Mouse (Mus musculus) lung, embryonic 14.5 days (tissue): ENCODE measurements around the gene Hsf2bp. TPM values are rescaled to one million over a fixed set of nuclear protein-coding genes. Genes with fewer than 3 reads are reported as not detected.
A peak's percentile ranks its signal among the peaks of the same experiment; 100 is the strongest.

Source experiments
- ATAC-seq: fragments of 200-750 bp; cut with Nextera tagmentation; 2 replicates; pipeline ENCODE4 v1.8.0; 2017; ENCODE audit warnings: mild to moderate bottlenecking, moderate TSS enrichment, moderate library complexity; ENCODE audit not compliant: insufficient read depth
- DNase-seq: peaks from one replicate; pipeline ENCODE4 v3.0.0-alpha.2; 2015
- H3K27ac ChIP-seq: fragments of 300-500 bp; sonication (generic); 2 replicates; pipeline ENCODE4 v1.5.1; 2014; ENCODE audit warnings: low read depth, mild to moderate bottlenecking, moderate library complexity
- H3K27me3 ChIP-seq: fragments of 300-500 bp; sonication (generic); 2 replicates; pipeline ENCODE4 v1.6.1; 2014; ENCODE audit warnings: low read length, control low read depth; ENCODE audit not compliant: insufficient read depth
- H3K36me3 ChIP-seq: fragments of 300-500 bp; sonication (generic); 2 replicates; pipeline ENCODE4 v1.6.1; 2014; ENCODE audit warnings: control low read depth; ENCODE audit not compliant: insufficient read depth
- H3K4me1 ChIP-seq: fragments of 300-500 bp; sonication (generic); 2 replicates; pipeline ENCODE4 v1.6.1; 2014; ENCODE audit warnings: antibody characterized with exemption, control low read depth; ENCODE audit not compliant: insufficient read depth
- H3K4me2 ChIP-seq: fragments of 300-500 bp; sonication (generic); 2 replicates; pipeline ENCODE4 v1.6.1; 2014; ENCODE audit warnings: mild to moderate bottlenecking
- H3K4me3 ChIP-seq: fragments of 300-500 bp; sonication (generic); 2 replicates; pipeline ENCODE4 v1.5.1; 2014; ENCODE audit warnings: low read depth, low read length
- H3K9ac ChIP-seq: fragments of 300-500 bp; sonication (generic); 2 replicates; pipeline ENCODE4 v1.6.1; 2014
- H3K9me3 ChIP-seq: fragments of 300-500 bp; sonication (generic); 2 replicates; pipeline ENCODE4 v1.6.1; 2016; ENCODE audit warnings: low read depth, low read length, control low read depth
- CTCF ChIP-seq: IDR thresholded peaks from 2 replicates; pipeline ENCODE4 v1.5.1; 2016; ENCODE audit warnings: antibody characterized with exemption, low read depth
- WGBS: fragments of 180-500 bp; shearing (Covaris S2); extraction: QIAGEN DNeasy Blood & Tissue Kit; methylation state at CpG from one replicate; pipeline ENCODE4 v1.1.7; 2014; 5-methylcytosine and 5-hydroxymethylcytosine counted together
- polyA plus RNA-seq: library from polyadenylated mRNA; unstranded; fragments of >200 nt; fragmentation: Nextera tagmentation; extraction: Ambion mirVana; gene quantifications from 2 replicates; pipeline ENCODE4 v1.2.1, GENCODE M21; 2014

The Hsf2bp gene
- polyA plus RNA-seq, 1 experiment from 2014 or later: 0.55 TPM

DNA sequence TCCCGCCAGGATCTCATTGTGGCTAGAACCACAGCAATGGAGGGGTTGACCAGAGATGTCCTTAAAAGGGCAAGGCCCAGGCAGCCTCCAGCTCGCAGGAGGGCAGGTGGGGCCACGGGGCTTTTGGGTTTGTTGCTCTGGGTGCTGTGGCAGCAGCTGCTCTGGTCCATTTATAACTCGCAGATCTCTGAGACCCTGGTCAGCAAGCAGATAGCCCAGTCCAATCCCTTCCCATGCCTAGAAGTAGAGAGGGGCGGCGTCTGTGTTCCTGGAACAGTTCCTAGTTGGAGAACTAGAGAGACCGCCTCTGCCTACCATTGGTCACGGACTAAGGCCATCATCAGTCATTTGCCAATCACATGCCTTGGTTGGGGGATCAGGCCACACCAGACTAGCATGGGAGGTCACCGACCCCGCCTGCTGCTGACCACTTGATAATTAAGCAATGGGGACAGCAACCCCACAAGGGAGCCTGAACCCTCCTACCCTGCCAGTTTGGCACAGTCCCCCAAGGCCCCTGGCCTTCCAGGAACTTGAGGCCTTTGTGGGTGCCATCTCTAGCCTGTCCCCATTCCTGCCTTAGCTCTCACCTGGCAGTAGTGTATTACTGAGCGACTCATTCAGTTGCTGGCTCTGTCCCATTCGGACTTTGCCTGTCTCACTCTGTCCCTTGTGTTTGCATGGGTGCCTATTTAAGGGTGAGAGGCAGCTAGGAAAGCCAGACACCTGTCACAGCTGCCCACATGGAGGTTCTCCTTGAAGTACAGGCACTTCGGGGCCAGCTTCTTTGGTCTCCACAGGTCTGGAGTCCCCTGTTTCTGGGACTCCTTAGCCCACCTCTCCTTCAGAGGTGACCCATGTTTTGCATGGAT lies 106.1 kb downstream of the Hsf2bp start:
- Histone ChIP-seq H3K27ac (no peak overlapping the region), H3K9me3 (no peaks in the 10 kb centered on the region), H3K4me1 (peaks cover 7% of the 10 kb centered on the region; the same call in 1 of the 2 replicates), H3K9ac (no peak overlapping the region), H3K36me3 (no peaks in the 10 kb centered on the region), H3K27me3 (no peaks in the 10 kb centered on the region), H3K4me3 (no peak overlapping the region), H3K4me2 (no peak overlapping the region)
- WGBS: 64% methylated on average over 13 of the region's 13 CpGs
- ATAC-seq (peak; percentile 52; the same call in 1 of the 2 replicates), DNase-seq (peak; percentile 43)
- TF ChIP-seq CTCF: no peak

GRCm38 (mm10) chr17:31929032-31929431 lies 107.1 kb downstream of the Hsf2bp start:
- TF ChIP-seq CTCF: no peak
- no peak overlapping the region for H3K4me2 ChIP-seq
- WGBS: 81% methylated on average over 6 of the region's 6 CpGs
- no peaks in the 10 kb centered on the region for H3K9me3 ChIP-seq
- no peak overlapping the region for H3K4me3 ChIP-seq
- ATAC-seq: no peak
- no peak overlapping the region for H3K27ac ChIP-seq
- peaks cover 7% of the 10 kb centered on the region; the same call in 1 of the 2 replicates for H3K4me1 ChIP-seq
- no peak overlapping the region for H3K9ac ChIP-seq
- no peak for DNase-seq
- no peaks in the 10 kb centered on the region for H3K36me3 ChIP-seq
- no peaks in the 10 kb centered on the region for H3K27me3 ChIP-seq

DNA sequence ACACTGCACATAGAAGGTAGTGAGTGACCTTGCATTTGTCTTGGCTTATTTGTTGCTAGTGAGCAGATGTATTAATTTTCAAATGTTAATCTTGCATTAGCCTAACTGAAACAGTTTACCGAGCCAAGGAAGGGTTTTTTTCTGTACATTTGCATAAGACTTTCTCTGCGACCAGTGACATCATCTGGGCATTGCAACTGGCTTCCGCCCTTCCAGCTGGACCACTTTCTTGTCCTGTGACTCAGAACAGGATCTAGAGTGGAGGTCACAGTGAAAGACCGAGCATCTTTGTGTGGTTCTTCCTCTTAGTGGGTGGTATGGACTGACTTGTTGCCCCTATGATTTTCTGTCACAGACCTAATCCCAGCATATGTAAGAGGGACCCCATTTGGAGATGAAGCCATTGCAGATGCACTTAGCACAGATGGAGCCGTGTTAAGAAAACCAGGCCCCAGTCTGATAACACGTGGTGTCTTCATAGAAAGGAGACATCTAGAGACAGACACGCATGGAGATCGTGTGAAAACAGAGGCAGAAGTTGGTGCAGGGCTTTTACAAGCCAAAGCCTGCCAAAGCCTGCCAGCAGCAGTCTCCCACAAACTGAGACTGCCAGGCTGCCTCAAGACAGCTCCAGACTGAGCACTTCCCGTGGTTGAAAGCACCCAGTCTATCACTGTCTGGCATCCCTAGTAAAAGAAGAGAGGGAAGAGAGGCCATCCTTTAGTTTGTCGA lies 108.1 kb downstream of the Hsf2bp start:
- peaks cover 7% of the 10 kb centered on the region; the same call in 1 of the 2 replicates for H3K4me1 ChIP-seq
- no peak overlapping the region for H3K27ac ChIP-seq
- WGBS: 72% methylated on average over 10 of the region's 10 CpGs
- no peak overlapping the region for H3K4me2 ChIP-seq
- ATAC-seq (no peak), DNase-seq (no peak)
- no peaks in the 10 kb centered on the region for H3K36me3 ChIP-seq
- no peak for TF ChIP-seq CTCF
- no peaks in the 10 kb centered on the region for H3K9me3 ChIP-seq
- no peaks in the 10 kb centered on the region for H3K27me3 ChIP-seq
- H3K9ac ChIP-seq: no peak overlapping the region
- H3K4me3 ChIP-seq: no peak overlapping the region

- no peak for ATAC-seq
Measured at GRCm38 (mm10) chr17:31924229-31924628, 111.9 kb downstream of the Hsf2bp start.

GRCm38 (mm10) chr17:31923310-31923970 lies 112.7 kb downstream of the Hsf2bp start:
- Histone ChIP-seq H3K36me3 (no peaks in the 10 kb centered on the region), H3K27ac (no peak overlapping the region), H3K4me2 (no peak overlapping the region), H3K27me3 (no peaks in the 10 kb centered on the region), H3K4me1 (peaks cover 18% of the 10 kb centered on the region), H3K4me3 (no peak overlapping the region), H3K9ac (no peak overlapping the region), H3K9me3 (no peaks in the 10 kb centered on the region)
- DNase-seq: no peak
- no peak for TF ChIP-seq CTCF
- 78% methylated on average over 7 of the region's 7 CpGs for WGBS
- no peak for ATAC-seq

More at GRCm38 (mm10) chr17:31924229-31924628, 111.9 kb downstream of the Hsf2bp start:
- H3K9me3 ChIP-seq: no peaks in the 10 kb centered on the region
- H3K27ac ChIP-seq: no peak overlapping the region
- no peak for TF ChIP-seq CTCF
- no peak overlapping the region for H3K9ac ChIP-seq
- H3K4me1 ChIP-seq: peaks cover 18% of the 10 kb centered on the region
- DNase-seq: no peak
- H3K36me3 ChIP-seq: no peaks in the 10 kb centered on the region
- no peak overlapping the region for H3K4me3 ChIP-seq
- H3K27me3 ChIP-seq: no peaks in the 10 kb centered on the region
- WGBS: 68% methylated on average over 4 of the region's 4 CpGs
- no peak overlapping the region for H3K4me2 ChIP-seq

- Histone ChIP-seq H3K27ac (0 out of 2 replicates have a peak overlapping the region, but pooled peaks have one; percentile 55), H3K9me3 (no peaks in the 10 kb centered on the region), H3K4me3 (no peak overlapping the region), H3K36me3 (no peaks in the 10 kb centered on the region), H3K4me2 (no peak overlapping the region), H3K27me3 (no peaks in the 10 kb centered on the region), H3K9ac (no peak overlapping the region), H3K4me1 (peaks cover 27% of the 10 kb centered on the region)
- ATAC-seq (peak; percentile 36; the same call in 1 of the 2 replicates), DNase-seq (peak; percentile 77)
- 28% methylated on average over 9 of the region's 9 CpGs for WGBS
- no peak for TF ChIP-seq CTCF
Measured at GRCm38 (mm10) chr17:31920589-31921190, 115.5 kb downstream of the Hsf2bp start.
